Mouse (Mus musculus) macrophage (primary cell): ENCODE data around the gene Adm2. TPM values are rescaled to one million over a fixed set of nuclear protein-coding genes. Genes with fewer than 3 reads are reported as not detected.

Source experiments
- H3K27ac ChIP-seq: fragments of 350-480 bp; formaldehyde crosslinking; 2 replicates; pipeline ENCODE4 v1.9.0; 2021
- H3K36me3 ChIP-seq: fragments of 350-480 bp; formaldehyde crosslinking; 2 replicates; pipeline ENCODE4 v1.9.0; 2021; ENCODE audit errors: inconsistent target
- H3K4me3 ChIP-seq: fragments of 350-480 bp; formaldehyde crosslinking; 2 replicates; pipeline ENCODE4 v1.9.0; 2021; ENCODE audit errors: inconsistent target
- H3K79me2 ChIP-seq: fragments of 350-480 bp; formaldehyde crosslinking; 2 replicates; pipeline ENCODE4 v1.9.0; 2021; ENCODE audit errors: inconsistent target
- WGBS: methylation state at CpG from one replicate; pipeline ENCODE4 v1.1.7; 2026; ENCODE audit warnings: inconsistent platforms; ENCODE audit not compliant: missing documents; 5-methylcytosine and 5-hydroxymethylcytosine counted together
- polyA plus RNA-seq: library from polyadenylated mRNA; stranded (reverse); fragments of 250-400 nt; gene quantifications from 3 replicates; pipeline ENCODE4 v1.2.4, GENCODE M21; 2018; ENCODE audit warnings: inconsistent platforms

Gene Adm2
- polyA plus RNA-seq, 1 experiment from 2014 or later, result not detected

DNA sequence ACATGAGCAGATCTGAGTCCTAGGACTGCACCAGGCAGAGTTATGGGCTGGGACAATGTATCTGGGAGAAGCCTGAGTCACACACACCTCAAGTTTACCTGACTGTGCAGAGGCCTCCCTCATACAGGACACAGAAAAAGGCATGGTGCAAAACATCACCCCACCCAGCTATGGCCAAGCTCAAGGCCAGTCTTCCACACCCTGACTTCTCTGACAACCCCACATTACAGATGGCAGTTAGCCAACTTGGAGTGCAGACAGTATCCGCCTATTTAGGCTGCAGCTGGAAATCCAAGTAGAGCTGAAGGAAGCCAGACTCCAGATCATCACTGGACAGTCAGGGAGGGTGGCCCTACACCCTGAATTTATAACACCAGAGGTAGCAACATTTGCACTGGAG, 26.1 kb upstream of the Adm2 start:
- Histone ChIP-seq H3K36me3 (peaks cover 84% of the 10 kb centered on the region), H3K4me3 (no peak overlapping the region), H3K27ac (no peak overlapping the region), H3K79me2 (no peaks in the 10 kb centered on the region)
- 100% methylated on average over 1 of the region's 1 CpGs for WGBS

DNA sequence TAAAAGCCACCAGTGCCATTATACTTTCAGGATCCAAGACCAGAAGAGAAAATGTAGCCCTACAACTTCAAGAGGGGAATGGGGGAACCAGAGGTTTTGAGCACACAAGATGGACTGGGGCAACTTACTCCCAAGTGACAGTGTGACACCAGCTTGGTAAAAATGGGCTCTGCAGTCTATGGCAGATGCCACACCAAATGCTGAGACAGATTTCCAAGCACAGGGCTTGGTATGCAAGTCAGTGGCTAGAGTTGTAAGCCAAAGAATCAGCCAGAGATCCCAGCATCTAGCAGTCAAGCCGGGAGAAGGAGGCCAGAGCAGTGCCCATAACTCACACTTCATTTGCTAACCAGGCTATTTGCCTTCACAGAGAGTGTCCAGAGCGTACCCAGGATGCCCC, 24.8 kb upstream of the Adm2 start:
- H3K27ac ChIP-seq, result no peak overlapping the region
- H3K4me3 ChIP-seq, result no peak overlapping the region
- H3K36me3 ChIP-seq, result peaks cover 88% of the 10 kb centered on the region
- no peaks in the 10 kb centered on the region for H3K79me2 ChIP-seq
- WGBS, result 95% methylated on average over 2 of the region's 2 CpGs

DNA sequence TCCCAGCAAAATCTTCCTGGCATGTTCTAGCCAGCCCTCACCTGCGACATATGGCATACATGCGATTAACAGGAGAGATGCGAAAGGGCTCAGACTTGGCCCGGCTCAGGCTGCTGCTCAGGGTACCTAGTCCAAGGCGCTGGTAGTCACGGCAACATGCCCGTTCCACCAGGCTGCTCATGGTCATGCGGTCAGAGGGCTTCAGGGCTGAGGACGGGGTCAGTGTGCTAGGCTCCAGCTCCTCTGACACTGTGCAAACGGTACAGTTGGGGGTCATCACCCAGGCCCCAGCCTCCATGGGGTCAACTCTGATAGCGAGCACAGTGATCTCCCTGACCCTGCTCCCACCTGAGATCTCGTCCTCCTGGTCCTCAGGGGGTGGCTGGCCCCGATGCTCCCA, 22.3 kb upstream of the Adm2 start:
- no peak overlapping the region for H3K27ac ChIP-seq
- H3K79me2 ChIP-seq, result peaks cover 6% of the 10 kb centered on the region; the same call in 1 of the 2 replicates
- 95% methylated on average over 13 of the region's 13 CpGs for WGBS
- H3K36me3 ChIP-seq, result peaks cover 86% of the 10 kb centered on the region
- no peak overlapping the region for H3K4me3 ChIP-seq

DNA sequence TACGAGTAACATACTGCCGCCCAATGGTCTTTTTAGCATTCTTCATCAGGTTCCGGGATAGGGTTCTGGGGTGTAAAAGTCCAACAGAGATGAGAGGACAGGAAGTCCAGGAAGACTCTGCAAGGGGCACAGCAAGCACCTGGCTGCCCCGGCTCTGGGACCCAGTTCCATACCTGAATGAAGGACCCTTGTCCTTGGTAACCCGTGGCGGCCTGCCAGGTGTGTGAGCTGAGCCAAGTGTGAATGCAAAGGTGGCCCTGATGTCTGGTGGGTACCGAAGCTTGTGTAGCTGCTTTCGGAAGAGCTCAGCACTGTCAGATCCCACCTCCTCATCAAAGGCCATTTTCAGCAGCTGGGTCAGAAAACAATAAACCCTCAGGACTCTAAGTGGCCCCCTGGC, 21.9 kb upstream of the Adm2 start:
- H3K79me2 ChIP-seq, result peaks cover 9% of the 10 kb centered on the region; the same call in 1 of the 2 replicates
- no peak overlapping the region for H3K4me3 ChIP-seq
- no peak overlapping the region for H3K27ac ChIP-seq
- H3K36me3 ChIP-seq, result peaks cover 86% of the 10 kb centered on the region
- 95% methylated on average over 8 of the region's 8 CpGs for WGBS

DNA sequence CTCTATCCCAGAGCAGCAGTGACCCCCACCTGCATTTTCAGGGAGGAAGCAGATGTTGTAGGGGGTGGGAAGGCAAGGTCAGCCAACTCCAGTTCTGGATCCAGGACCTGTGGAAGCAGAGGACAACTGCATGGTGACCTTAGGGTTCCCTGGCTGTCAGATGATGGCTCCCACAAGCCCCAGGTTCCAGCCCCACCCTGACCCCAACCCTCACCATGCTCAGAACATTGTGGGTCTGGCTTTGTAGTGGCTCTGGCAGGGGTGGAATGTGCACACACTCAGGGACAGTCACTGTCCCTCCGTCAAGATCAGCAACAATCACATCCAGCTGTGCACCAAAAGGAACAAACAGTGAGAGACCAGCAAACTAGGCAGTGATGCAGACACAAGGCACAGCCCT, 16.6 kb upstream of the Adm2 start:
- peaks cover 55% of the 10 kb centered on the region for H3K36me3 ChIP-seq
- WGBS, result 100% methylated on average over 1 of the region's 1 CpGs
- H3K79me2 ChIP-seq, result peaks cover 63% of the 10 kb centered on the region
- H3K4me3 ChIP-seq, result no peak overlapping the region
- no peak overlapping the region for H3K27ac ChIP-seq

DNA sequence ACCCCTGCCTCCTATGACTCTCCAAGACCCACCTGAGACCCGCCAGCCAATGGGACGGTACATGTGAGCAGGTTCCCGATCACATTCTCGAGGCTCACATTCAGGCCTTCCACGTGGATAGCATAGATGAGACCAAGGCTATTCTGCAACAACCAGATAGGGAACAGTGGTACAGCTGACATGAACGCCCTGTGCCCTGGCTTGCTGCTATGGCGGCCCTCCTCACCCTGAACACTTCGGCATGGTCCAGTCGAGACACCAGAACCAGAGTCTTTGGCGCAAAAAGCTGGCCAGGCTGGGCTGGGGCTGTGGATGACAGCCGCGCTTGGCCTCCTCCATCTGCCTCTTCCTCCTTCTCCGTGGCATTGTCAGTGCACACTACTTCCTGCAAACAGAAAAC, 15.1 kb upstream of the Adm2 start:
- Histone ChIP-seq H3K4me3 (no peak overlapping the region), H3K27ac (no peak overlapping the region), H3K79me2 (peaks cover 78% of the 10 kb centered on the region), H3K36me3 (peaks cover 40% of the 10 kb centered on the region)
- 87% methylated on average over 13 of the region's 13 CpGs for WGBS

DNA sequence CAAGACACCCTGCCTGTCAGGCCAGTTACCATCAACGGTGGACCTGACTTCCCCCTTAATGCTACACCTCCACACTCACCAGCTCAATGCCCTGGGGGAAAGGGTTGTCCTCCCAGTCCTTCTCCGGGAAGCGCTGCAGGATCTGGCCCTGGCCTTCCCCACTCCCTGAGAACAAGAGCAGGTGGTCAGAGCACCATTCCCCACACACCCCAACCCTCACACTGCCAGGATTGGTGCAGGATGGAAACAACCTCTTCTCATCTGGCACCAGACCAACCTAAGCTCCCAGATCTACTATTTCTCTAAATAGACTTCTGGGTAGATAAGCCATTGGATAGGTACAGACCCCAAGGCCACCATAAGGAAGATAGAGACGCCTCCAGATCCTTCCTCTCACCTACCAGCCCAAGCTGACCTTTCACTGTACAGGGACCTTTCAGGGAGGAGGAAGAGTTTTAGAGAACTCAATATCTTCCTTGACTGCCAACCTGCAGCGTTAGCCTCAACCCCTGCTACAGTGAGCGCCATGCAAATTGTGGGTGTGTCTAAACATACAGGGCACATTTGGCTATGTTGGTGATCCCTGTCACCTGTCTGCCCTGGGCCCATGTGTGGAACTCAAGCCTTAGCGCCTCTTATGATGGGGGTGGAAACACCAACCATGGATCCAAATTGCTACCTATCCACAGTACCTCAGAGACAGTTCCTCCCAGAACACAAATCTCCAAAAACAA, 13.9 kb upstream of the Adm2 start:
- WGBS, result 69% methylated on average over 7 of the region's 7 CpGs
- Histone ChIP-seq H3K79me2 (peaks cover 89% of the 10 kb centered on the region), H3K4me3 (no peak overlapping the region), H3K36me3 (peaks cover 31% of the 10 kb centered on the region; the same call in 1 of the 2 replicates), H3K27ac (no peak overlapping the region)

DNA sequence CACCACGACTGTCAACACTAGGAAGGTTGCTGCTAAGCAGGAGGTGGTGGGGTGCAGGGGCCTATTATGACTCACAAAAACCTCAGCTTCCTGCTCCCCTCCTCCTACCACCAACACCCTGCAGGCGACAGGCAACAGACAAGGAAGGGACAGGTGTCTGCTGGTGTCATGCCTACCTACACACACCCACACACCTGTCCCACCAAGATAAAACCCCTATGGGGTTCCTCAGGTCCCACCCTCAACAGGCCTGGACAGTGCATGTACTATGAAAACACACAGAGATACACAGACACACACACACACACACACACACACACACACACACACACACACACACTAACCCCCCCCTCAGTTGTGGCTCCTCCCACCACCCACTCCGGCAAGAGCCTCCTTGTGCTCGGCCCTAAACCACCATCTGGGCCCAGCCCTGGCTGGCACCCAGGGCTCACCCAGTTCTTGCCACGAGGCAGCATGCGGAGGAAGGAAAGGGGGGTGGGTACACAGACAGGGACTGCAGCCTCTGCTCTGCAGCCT, 12.5 kb upstream of the Adm2 start:
- H3K79me2 ChIP-seq, result peaks cover 96% of the 10 kb centered on the region
- 20% methylated on average over 6 of the region's 6 CpGs for WGBS
- no peak overlapping the region for H3K4me3 ChIP-seq
- H3K27ac ChIP-seq, result no peak overlapping the region
- H3K36me3 ChIP-seq, result peaks cover 16% of the 10 kb centered on the region; the same call in 1 of the 2 replicates

DNA sequence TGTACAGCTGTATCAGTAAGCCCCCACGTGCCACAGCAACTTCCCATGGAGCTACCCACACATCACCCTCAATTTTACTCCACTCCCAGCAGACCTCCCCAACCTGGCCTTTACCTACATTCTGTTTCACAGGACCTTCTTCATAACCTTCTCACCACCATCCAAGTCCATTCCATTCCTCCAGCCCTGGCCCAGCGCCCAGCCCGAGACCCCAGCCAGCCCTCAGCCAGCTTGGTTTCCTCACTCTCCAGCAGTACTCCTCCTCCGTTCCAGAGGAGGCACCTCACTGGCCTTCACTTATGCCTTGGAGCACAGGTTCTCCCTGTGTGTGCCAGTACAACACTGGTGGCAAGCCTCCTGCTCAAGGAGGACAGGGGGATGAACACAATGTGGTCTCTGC, 9.2 kb upstream of the Adm2 start:
- no peak overlapping the region for H3K27ac ChIP-seq
- H3K36me3 ChIP-seq, result no peaks in the 10 kb centered on the region
- WGBS, result 82% methylated on average over 4 of the region's 4 CpGs
- H3K79me2 ChIP-seq, result peaks cover 65% of the 10 kb centered on the region
- H3K4me3 ChIP-seq, result no peak overlapping the region

DNA sequence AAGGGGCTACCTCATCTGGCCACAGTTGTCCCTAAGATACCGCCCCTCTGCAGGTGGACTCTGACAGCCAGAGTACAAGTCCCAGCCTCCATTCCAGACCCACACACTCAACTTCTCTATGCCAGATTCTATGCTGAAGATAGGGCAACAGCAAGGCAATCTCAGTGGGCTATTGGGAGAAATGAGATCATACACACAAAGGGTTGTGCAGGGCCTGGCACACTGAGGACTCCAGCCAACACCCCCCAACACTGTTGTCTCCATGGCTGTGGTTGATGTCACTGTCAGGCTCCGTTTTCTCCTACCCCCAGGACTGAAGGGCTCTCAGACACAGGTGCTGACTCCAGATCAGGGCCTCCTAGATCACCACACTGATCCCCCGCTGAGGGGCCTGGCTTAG, 8.4 kb upstream of the Adm2 start:
- WGBS, result 38% methylated on average over 3 of the region's 3 CpGs
- peaks cover 58% of the 10 kb centered on the region for H3K79me2 ChIP-seq
- no peaks in the 10 kb centered on the region for H3K36me3 ChIP-seq
- peak overlapping the region; percentile 67 for H3K4me3 ChIP-seq
- H3K27ac ChIP-seq, result no peak overlapping the region

DNA sequence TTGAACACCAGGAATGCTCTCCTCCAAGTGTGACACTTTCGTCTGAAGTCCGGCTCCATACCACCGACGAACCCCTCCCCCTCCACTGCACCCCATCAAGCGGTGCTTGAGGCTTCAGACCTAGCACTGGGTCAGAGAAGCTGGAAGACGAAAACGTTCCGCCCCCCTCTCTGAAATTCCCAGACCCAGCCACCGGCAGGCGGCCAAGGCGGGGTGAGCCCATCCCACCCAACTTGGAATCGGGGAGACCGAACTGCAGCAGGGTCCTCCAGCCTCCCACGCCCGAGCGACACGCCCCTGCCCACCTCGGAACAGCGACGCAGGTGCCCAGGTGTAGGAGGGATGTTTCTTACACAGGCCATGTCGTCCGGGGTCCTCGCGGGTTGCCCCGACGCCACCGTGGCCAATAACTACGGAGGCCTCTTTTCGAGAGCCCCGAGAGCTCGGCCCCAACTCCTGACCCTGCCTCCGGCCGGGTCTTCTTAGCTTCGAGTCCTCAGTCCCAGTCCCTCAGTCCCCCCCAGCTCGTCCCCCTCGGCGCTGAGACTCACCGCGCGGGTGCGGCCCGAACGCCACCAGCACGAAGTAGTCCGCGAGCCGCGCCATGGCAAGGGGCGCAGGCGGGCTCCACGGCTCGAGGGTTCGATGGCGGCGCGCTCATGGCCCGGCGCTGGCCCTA, 7.9 kb upstream of the Adm2 start:
- no peak overlapping the region for H3K27ac ChIP-seq
- H3K4me3 ChIP-seq, result peak overlapping the region; percentile 67
- under 1% methylated on average over 58 of the region's 58 CpGs for WGBS

DNA sequence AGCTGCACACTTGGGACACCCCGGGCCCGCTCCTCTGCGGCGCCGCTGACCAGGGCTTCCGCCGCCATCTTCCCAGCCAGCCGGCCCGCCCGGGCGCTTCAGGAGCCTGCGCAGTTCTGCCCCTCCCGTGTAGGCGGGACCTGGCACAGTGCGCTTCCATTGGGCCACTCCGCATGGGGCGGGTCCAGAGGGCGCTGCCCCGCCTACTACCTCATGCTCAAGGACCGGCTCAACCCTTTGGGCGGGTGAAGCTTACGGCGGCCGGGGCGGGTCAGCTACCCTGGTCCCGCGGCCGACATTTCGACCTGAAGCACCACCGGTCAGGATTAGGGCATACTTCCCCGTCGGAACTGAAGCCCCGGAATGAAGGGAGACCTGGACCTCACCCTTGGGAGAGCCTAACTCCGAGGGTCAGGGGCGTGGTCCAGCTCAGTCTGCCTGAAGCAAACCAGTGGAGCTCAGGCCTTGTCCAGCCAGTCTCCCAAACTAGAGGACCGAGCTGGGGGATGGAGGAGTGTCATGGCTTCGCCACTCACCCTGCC, 7.3 kb upstream of the Adm2 start, which contains the start of gene Sbf1:
TSS of gene Sbf1 (minus strand) at position 122 of the 542 bp plus-strand sequence.
- WGBS, result 2% methylated on average over 36 of the region's 37 CpGs
- Histone ChIP-seq H3K36me3 (no peaks in the 10 kb centered on the region), H3K79me2 (peaks cover 46% of the 10 kb centered on the region)

More for the DNA sequence above, 7.9 kb upstream of the Adm2 start:
- peaks cover 52% of the 10 kb centered on the region for H3K79me2 ChIP-seq
- no peaks in the 10 kb centered on the region for H3K36me3 ChIP-seq

DNA sequence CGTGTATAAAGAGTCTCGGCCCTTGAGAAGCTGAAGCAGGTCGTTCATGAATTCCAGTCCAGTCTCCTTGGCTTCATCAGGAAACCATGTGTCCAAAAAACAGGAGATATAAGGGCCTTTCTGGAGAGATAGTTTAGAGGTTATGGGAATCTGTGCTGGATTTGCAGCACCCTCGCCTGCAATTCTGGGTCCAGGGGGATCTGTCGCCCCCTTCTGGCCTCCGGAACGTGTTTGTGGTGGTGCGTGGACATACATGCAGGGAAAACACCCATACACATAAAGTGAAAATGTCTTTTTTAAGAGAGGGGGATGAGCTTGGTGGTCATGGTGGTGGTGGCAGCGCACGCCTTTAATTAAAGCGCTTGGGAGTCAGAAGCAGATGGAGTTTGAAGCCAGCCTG, 6.4 kb upstream of the Adm2 start:
- Histone ChIP-seq H3K27ac (no peak overlapping the region), H3K79me2 (peaks cover 37% of the 10 kb centered on the region), H3K36me3 (no peaks in the 10 kb centered on the region), H3K4me3 (no peak overlapping the region)
- WGBS, result 91% methylated on average over 11 of the region's 11 CpGs

More for the DNA sequence above, 7.3 kb upstream of the Adm2 start, which contains the start of gene Sbf1:
- H3K27ac ChIP-seq, result peak within 1 kb of the TSS; percentile 29; the same call in 1 of the 2 replicates
- peak within 1 kb of the TSS; percentile 67 for H3K4me3 ChIP-seq

DNA sequence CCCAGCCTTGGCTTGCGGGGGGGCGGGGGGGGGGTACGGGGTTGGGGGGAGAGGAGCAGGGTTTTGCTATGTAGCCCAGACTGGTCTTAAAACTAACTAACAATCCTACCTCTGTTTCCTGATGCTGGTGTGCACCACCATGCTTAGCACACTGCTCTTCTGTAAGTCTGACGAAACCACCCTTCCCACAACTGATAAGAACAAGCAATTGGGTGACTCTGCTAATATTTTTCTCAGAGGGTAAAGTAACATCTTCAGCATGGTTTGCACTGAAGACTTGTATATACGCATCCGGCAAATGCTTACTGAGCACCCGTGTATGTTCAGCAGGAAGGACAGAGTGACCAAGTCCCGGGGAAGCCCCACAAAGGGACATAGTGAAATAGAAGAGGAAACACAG, 1.3 kb upstream of the Adm2 start:
- Histone ChIP-seq H3K27ac (no peak overlapping the region), H3K36me3 (no peaks in the 10 kb centered on the region), H3K4me3 (no peak overlapping the region), H3K79me2 (no peaks in the 10 kb centered on the region)
- WGBS, result 70% methylated on average over 7 of the region's 8 CpGs

DNA sequence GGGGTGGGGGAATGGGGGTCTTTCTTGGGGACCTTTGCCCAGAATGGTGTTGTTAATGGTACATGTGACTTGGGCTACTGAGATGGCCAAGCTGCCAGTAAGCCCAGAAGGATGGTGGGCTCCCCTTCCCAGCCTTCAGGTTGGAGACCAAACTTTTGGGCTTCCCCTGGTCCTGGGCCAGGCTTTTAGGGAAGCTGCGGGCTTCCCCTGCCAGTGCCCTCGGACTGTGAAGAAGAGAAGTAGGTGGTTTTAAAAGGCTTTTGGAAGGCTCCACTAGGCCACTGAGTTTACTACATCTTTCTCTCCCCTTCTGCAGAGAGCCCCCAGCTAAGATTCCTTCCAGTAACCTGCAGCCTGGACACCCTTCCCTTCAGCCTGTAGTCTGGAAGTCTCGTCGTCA, 1.1 kb downstream of the Adm2 start:
- H3K27ac ChIP-seq, result no peak overlapping the region
- H3K79me2 ChIP-seq, result no peaks in the 10 kb centered on the region
- no peak overlapping the region for H3K4me3 ChIP-seq
- 27% methylated on average over 4 of the region's 4 CpGs for WGBS
- H3K36me3 ChIP-seq, result no peaks in the 10 kb centered on the region
